Mouse (Mus musculus) heart, embryonic 15.5 days (tissue): ENCODE data around the gene Cachd1. TPM values are rescaled to one million over a fixed set of nuclear protein-coding genes. Genes with fewer than 3 reads are reported as not detected.

Experiments
- ATAC-seq: fragments of 200-750 bp; cut with Nextera tagmentation; replicated peaks from 2 replicates; pipeline ENCODE4 v1.8.0; 2017; ENCODE audit warnings: low read depth, moderate TSS enrichment; ENCODE audit not compliant: insufficient number of reproducible peaks, insufficient read depth, low FRiP score
- H3K27ac ChIP-seq: fragments of 300-500 bp; sonication (generic); 2 replicates; pipeline ENCODE4 v1.5.1; 2015; ENCODE audit warnings: mild to moderate bottlenecking, inconsistent platforms
- H3K27me3 ChIP-seq: fragments of 300-500 bp; sonication (generic); 2 replicates; pipeline ENCODE4 v1.6.1; 2015; ENCODE audit warnings: inconsistent platforms
- H3K36me3 ChIP-seq: fragments of 300-500 bp; sonication (generic); 2 replicates; pipeline ENCODE4 v1.6.1; 2015; ENCODE audit warnings: mild to moderate bottlenecking, inconsistent platforms
- H3K4me1 ChIP-seq: fragments of 300-500 bp; sonication (generic); replicated peaks from 2 replicates; pipeline ENCODE4 v1.6.1; 2015; ENCODE audit warnings: inconsistent platforms
- H3K4me2 ChIP-seq: fragments of 300-500 bp; sonication (generic); 2 replicates; pipeline ENCODE4 v1.6.1; 2015; ENCODE audit warnings: inconsistent platforms, mild to moderate bottlenecking, moderate library complexity
- H3K4me3 ChIP-seq: fragments of 300-500 bp; sonication (generic); 2 replicates; pipeline ENCODE4 v1.5.1; 2015; ENCODE audit warnings: mild to moderate bottlenecking, inconsistent platforms
- H3K9ac ChIP-seq: fragments of 300-500 bp; sonication (generic); 2 replicates; pipeline ENCODE4 v1.6.1; 2015; ENCODE audit warnings: mild to moderate bottlenecking, inconsistent platforms
- H3K9me3 ChIP-seq: fragments of 300-500 bp; sonication (generic); replicated peaks from 2 replicates; pipeline ENCODE4 v1.6.1; 2016; ENCODE audit warnings: inconsistent platforms
- WGBS: fragments of 180-500 bp; shearing (Covaris S2); methylation state at CpG from one replicate; pipeline ENCODE4 v1.1.7; 2015; ENCODE audit warnings: mixed read lengths; 5-methylcytosine and 5-hydroxymethylcytosine counted together
- polyA plus RNA-seq: library from polyadenylated mRNA; unstranded; fragments of >200 nt; fragmentation: Nextera tagmentation; extraction: Ambion mirVana; gene quantifications from 2 replicates; pipeline ENCODE4 v1.2.1, GENCODE M21; 2015

The Cachd1 gene
- polyA plus RNA-seq, 1 experiment from 2014 or later: 6.2 TPM

DNA sequence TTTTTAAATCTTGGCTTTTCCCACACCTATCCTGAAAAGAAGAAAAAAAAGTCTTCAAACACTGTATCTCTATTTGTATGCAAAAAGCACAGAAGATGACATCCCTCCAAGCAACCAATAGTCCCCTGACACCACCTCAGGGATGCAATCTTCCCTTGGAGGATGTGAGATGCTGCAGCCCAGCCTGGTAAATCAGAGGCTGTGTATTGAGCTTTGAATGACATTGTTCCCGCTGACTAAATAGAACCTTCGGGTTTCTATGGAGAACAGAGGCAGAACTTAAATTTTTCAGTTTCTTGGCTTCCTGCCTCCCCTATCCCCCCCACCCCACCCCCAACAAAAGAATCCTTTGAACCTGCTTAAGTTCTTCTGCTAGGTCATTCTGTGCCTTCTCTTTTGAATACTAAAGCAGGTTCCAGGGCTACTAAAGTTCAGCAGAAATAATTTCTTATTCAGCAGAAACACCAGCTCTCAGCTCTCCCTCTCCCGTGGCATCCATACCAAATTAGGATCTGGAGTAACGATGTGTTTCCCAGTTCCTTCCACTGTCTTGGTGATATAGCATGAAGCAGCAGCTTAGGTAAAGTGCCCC, 219.7 kb downstream of the Cachd1 start:
- 85% methylated on average over 4 of the region's 4 CpGs for WGBS
- no peaks in the 10 kb centered on the region for H3K9me3 ChIP-seq
- H3K4me1 ChIP-seq: no peaks in the 10 kb centered on the region
- H3K27ac ChIP-seq: no peak overlapping the region
- H3K27me3 ChIP-seq: no peaks in the 10 kb centered on the region
- peaks cover 24% of the 10 kb centered on the region; the same call in 1 of the 2 replicates for H3K36me3 ChIP-seq
- ATAC-seq: no peak
- no peak overlapping the region for H3K9ac ChIP-seq
- H3K4me2 ChIP-seq: no peak overlapping the region
- no peak overlapping the region for H3K4me3 ChIP-seq

DNA sequence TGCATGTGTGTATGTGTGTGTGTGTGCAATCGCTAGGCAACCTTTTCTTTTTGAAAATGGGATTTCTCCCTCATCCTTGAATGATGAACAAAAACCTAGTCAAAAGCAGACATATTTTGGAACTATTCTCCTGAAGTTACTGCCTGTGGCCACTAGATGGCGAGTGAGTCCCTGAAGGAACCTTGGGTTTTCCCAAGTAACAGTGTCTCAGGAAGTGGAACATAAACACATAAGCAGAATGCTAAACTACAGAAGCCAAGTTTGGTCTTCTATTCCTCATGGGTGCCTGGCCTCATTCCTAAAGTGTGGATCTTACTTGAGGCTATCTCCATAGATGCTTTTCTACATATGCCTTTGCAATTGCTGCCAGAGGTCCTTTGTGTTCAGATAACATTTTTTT, 221.7 kb downstream of the Cachd1 start:
- Histone ChIP-seq H3K4me1 (no peaks in the 10 kb centered on the region), H3K4me2 (no peak overlapping the region), H3K9ac (no peak overlapping the region), H3K27ac (no peak overlapping the region), H3K36me3 (peaks cover 10% of the 10 kb centered on the region; the same call in 1 of the 2 replicates), H3K9me3 (no peaks in the 10 kb centered on the region), H3K4me3 (no peak overlapping the region), H3K27me3 (no peaks in the 10 kb centered on the region)
- no peak for ATAC-seq
- 17% methylated on average over 2 of the region's 2 CpGs for WGBS

DNA sequence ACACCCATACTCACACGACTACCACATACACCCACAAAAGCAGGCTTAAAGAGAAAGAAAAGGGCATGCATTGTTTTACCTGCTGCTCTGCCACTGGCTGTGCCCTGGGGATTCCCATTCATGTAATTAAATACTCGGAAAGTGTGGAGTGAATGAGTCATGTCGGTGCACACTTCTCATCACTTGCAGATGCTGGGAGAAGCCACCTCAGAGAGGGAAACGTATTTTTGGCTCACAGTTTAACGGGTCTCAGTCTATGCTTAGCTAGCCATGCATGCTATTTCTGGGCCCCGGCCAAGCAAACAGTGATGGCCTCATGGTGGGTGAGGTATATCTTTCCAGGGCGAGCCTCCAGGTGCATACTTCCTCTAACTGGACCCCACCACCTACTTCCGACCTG, 222.4 kb downstream of the Cachd1 start:
- H3K4me3 ChIP-seq: no peak overlapping the region
- no peak overlapping the region for H3K27ac ChIP-seq
- no peak overlapping the region for H3K4me2 ChIP-seq
- no peaks in the 10 kb centered on the region for H3K4me1 ChIP-seq
- H3K36me3 ChIP-seq: peaks cover 10% of the 10 kb centered on the region; the same call in 1 of the 2 replicates
- no peaks in the 10 kb centered on the region for H3K9me3 ChIP-seq
- no peak for ATAC-seq
- 82% methylated on average over 8 of the region's 8 CpGs for WGBS
- H3K9ac ChIP-seq: no peak overlapping the region
- no peaks in the 10 kb centered on the region for H3K27me3 ChIP-seq

DNA sequence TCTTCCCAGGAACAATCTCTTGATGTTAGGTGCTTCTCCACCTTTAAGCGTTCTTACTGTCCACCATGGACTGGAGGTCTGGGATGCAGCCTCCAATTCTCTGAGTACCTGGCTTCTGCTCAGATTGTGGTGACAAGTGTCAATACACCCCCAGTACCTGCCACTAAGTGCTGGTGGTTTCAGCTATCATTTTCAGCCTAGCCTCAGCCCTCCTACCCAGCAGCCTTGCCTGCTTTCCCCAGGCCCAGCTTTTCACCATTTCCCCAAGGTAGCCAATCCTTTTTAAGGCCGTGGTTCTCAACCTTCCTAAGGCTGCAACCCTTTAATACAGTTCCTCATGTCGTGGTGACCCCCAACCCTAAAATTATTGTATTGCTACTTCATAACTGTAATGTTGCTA, 224.1 kb downstream of the Cachd1 start:
- Histone ChIP-seq H3K4me2 (no peak overlapping the region), H3K27ac (no peak overlapping the region), H3K4me3 (no peak overlapping the region), H3K9me3 (no peaks in the 10 kb centered on the region), H3K9ac (no peak overlapping the region), H3K36me3 (peaks cover 4% of the 10 kb centered on the region; the same call in 1 of the 2 replicates), H3K4me1 (no peaks in the 10 kb centered on the region), H3K27me3 (no peaks in the 10 kb centered on the region)
- no peak for ATAC-seq
- WGBS: 82% methylated on average over 3 of the region's 3 CpGs

DNA sequence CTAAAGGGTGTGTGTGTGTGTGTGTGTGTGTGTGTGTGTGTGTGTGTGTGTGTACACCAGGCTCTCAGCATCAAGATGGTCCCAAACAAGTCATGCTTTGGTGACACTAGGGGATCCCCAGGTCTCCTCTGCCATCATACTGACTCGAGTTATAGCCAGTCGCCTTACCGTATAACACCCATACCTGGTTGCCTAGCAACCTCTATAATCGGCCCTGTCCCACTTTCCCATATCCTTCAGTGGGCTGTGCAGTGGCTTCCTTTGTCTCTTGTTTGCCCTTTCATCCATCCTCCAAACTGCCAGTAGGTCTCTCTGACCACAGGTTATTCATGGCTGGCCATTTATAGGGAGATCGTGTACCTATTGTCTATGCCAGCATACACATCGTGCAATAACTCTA, 224.6 kb downstream of the Cachd1 start:
- Histone ChIP-seq H3K27me3 (no peaks in the 10 kb centered on the region), H3K4me1 (no peaks in the 10 kb centered on the region), H3K9me3 (no peaks in the 10 kb centered on the region), H3K4me2 (no peak overlapping the region), H3K27ac (no peak overlapping the region), H3K9ac (no peak overlapping the region), H3K4me3 (no peak overlapping the region), H3K36me3 (no peaks in the 10 kb centered on the region; the same call in 1 of the 2 replicates)
- 91% methylated on average over 6 of the region's 6 CpGs for WGBS
- no peak for ATAC-seq

DNA sequence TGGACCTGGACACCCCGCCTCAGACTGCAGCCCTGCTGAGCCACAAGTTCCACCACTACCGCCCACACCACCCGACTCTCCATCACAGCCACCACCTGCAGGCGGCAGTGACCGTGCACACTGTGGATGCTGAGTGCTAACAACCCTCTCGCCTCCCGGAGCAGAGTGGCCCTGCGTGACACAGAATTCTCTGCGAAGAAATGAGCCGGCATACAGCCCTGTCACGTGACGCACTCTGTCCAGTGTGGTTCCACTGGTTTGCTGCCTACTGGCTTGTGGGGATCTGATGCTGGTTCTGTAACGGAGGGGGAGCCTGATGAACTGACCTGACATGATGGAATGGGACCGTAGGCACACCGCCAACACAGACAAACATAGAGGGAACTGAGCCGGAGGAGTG, 226.5 kb downstream of the Cachd1 start:
- H3K4me2 ChIP-seq: no peak overlapping the region
- ATAC-seq: no peak
- H3K9ac ChIP-seq: no peak overlapping the region
- H3K27ac ChIP-seq: no peak overlapping the region
- no peaks in the 10 kb centered on the region for H3K4me1 ChIP-seq
- H3K9me3 ChIP-seq: no peaks in the 10 kb centered on the region
- 89% methylated on average over 16 of the region's 16 CpGs for WGBS
- H3K36me3 ChIP-seq: no peaks in the 10 kb centered on the region; the same call in 1 of the 2 replicates
- H3K4me3 ChIP-seq: no peak overlapping the region
- no peaks in the 10 kb centered on the region for H3K27me3 ChIP-seq

DNA sequence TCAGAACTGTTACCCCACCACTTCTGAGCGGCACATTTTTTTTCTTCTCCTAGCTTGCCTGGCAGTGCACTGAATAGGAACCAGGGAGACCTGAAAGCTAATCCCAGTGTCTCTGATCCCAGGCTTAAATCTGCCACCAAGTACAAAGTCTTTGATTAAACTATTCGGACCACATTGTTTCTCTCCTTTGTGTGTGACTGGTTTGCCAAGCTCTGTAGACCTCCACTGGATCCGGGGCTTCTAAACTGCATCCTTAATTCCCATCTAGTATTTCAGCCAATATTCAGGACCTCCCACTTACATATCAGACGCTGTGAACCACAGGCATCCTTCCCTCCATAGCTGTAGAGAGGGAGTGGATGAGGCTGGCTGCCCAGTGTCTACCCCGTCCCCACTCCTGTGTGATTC, 231.9 kb downstream of the Cachd1 start:
- ATAC-seq: no peak
- Histone ChIP-seq H3K27ac (no peak overlapping the region), H3K27me3 (no peaks in the 10 kb centered on the region), H3K9ac (no peak overlapping the region), H3K36me3 (no peaks in the 10 kb centered on the region), H3K9me3 (no peaks in the 10 kb centered on the region), H3K4me2 (no peak overlapping the region), H3K4me3 (no peak overlapping the region), H3K4me1 (no peaks in the 10 kb centered on the region)
- WGBS: 73% methylated on average over 5 of the region's 5 CpGs

DNA sequence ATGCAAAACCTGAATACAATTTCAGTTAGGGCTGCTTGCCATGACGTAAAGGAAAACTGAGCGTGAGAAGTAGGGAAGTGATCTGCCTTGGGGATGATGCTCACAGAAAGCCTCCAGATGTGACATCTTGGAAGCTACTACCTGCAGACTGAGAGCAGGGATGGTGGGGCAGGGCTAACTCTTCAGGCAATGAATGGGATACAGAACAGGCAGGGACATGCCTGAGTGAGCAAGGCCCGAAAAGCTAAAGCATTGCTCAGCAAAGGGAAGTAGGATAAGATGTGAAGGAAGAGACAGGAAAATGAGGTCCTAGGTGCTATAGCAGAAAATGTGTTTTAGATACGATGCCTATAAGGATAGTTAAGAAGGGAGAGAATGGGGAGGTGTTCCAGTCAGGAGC, 232.6 kb downstream of the Cachd1 start:
- no peak overlapping the region for H3K4me2 ChIP-seq
- no peak for ATAC-seq
- H3K4me1 ChIP-seq: no peaks in the 10 kb centered on the region
- no peaks in the 10 kb centered on the region for H3K9me3 ChIP-seq
- H3K27me3 ChIP-seq: no peaks in the 10 kb centered on the region
- H3K4me3 ChIP-seq: no peak overlapping the region
- WGBS: 91% methylated on average over 4 of the region's 4 CpGs
- no peak overlapping the region for H3K9ac ChIP-seq
- no peak overlapping the region for H3K27ac ChIP-seq
- H3K36me3 ChIP-seq: no peaks in the 10 kb centered on the region

DNA sequence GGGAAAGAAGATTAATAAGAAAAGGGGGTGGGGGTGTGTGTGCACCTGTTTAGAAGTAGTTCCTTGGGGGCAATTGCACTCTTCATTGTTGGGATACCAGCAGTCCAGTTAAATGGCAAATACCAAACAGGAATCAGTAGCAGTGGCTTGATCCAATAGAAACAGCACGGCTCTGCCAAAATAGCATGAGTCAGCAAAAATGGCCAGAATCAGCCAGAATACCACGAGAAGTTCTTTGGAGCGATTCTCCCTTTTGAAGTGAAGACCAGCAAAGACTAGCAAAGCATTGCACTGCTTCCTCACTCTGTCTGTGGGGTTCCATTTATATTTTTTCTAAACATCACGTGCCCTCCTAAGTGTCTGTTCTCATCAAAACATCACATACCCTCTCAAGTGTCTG, 241.3 kb downstream of the Cachd1 start:
- 83% methylated on average over 4 of the region's 4 CpGs for WGBS
- Histone ChIP-seq H3K27ac (no peak overlapping the region), H3K9me3 (no peaks in the 10 kb centered on the region), H3K4me1 (no peaks in the 10 kb centered on the region), H3K27me3 (no peaks in the 10 kb centered on the region), H3K36me3 (no peaks in the 10 kb centered on the region), H3K4me2 (no peak overlapping the region), H3K4me3 (no peak overlapping the region), H3K9ac (no peak overlapping the region)
- ATAC-seq: no peak

DNA sequence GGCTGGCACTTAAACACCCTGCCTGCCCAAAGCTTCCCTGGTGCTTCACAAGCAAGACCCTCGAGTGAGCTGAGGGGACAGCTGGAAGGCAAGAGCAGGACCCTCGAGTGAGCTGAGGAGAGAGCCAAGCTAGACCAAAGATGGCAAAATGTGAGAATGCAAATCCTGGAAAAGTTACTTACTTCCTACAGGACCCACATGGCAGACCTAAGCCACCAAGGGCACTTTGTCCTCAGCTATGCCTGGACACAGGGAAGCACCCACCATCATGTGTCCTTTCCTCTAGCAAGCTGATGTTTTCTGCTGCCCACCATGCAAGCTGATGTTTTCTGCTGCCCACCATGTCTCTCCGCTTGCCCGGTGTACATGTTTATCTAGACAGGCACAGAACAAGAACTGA, 244.1 kb downstream of the Cachd1 start, which contains the start of gene Gm10577:
Gm10577 (minus strand) TSS at position 101 of the 400 bp plus-strand sequence.
- no peaks in the 10 kb centered on the region for H3K36me3 ChIP-seq
- no peak within 1 kb of the TSS for H3K4me2 ChIP-seq
- no peak for ATAC-seq
- no peaks in the 10 kb centered on the region for H3K27me3 ChIP-seq
- 75% methylated on average over 4 of the region's 4 CpGs for whole genome bisulfite sequencing
- no peaks in the 10 kb centered on the region for H3K9me3 ChIP-seq
- H3K4me1 ChIP-seq: no peaks in the 10 kb centered on the region
- no peak within 1 kb of the TSS for H3K9ac ChIP-seq
- H3K4me3 ChIP-seq: no peak within 1 kb of the TSS
- H3K27ac ChIP-seq: no peak within 1 kb of the TSS

DNA sequence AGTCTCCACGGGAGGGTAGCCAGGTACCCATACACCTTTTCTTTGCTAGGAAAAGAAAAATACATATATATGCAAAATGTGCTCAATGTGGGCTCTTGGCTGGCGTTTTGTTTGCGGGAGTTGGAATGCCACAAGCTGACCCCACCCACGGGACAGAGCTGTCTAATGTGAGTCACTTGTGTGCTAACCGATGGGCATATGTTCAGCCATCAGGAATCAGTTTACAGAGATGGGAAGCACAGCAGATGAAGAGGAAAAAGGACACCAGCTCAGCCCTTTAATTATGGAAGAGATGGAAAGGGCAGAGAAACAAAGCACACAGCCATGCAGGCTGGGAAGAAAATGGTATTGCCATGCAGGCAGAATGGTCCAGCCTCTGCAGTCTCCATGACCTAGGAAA, 250.1 kb downstream of the Cachd1 start:
- Histone ChIP-seq H3K4me1 (no peaks in the 10 kb centered on the region), H3K36me3 (no peaks in the 10 kb centered on the region), H3K9ac (no peak overlapping the region), H3K27me3 (no peaks in the 10 kb centered on the region), H3K9me3 (no peaks in the 10 kb centered on the region), H3K4me2 (no peak overlapping the region), H3K4me3 (no peak overlapping the region), H3K27ac (no peak overlapping the region)
- WGBS: 69% methylated on average over 5 of the region's 5 CpGs
- ATAC-seq: no peak

DNA sequence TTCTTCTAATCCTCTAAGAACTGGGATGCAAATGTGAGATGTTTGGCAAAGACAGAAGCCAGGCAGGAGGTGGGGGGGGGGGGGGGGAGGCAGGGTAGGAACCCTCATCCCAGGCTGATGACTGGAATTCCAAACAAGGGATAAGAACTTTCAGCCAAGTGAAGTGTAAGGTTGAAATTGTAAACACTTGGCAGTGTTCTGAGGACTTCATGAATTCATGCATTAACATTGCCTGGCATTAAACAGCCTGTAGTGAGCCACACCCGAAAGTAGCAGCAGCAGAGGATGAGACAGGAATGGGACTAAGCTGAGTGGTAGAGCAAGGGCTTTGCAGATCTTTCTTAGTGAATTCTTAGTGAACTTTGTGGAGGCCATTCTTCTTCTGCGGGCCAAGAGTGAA, 250.5 kb downstream of the Cachd1 start:
- no peak overlapping the region for H3K4me2 ChIP-seq
- WGBS: 77% methylated on average over 2 of the region's 2 CpGs

More for the DNA sequence above, 250.5 kb downstream of the Cachd1 start:
- no peaks in the 10 kb centered on the region for H3K36me3 ChIP-seq
- H3K27me3 ChIP-seq: no peaks in the 10 kb centered on the region
- no peak overlapping the region for H3K4me3 ChIP-seq
- ATAC-seq: no peak
- no peak overlapping the region for H3K9ac ChIP-seq
- no peaks in the 10 kb centered on the region for H3K4me1 ChIP-seq
- no peak overlapping the region for H3K27ac ChIP-seq
- no peaks in the 10 kb centered on the region for H3K9me3 ChIP-seq
